Mouse (Mus musculus) megakaryocyte, embryonic 14.5 days (primary cell): Measurements from ENCODE around the gene Tmtc1.

ENCODE experiments used
- FLI1 ChIP-seq: IDR thresholded peaks from 2 replicates; pipeline ENCODE4 v1.6.1; 2012; ENCODE audit warnings: low read length, inconsistent platforms, mixed read lengths
- GATA1 ChIP-seq: IDR thresholded peaks from 3 replicates; pipeline ENCODE4 v1.6.1; 2012; ENCODE audit warnings: mixed read lengths, low read length, inconsistent platforms, borderline replicate concordance

GRCm38 (mm10) chr6:148257805-148258204 is 186.4 kb downstream of the Tmtc1 start:
- TF ChIP-seq FLI1 (no peak), GATA1 (no peak)
